Mouse (Mus musculus) neutrophil, adult 83 days (primary cell): ENCODE data around the gene Zc3h12c. TPM values are rescaled to one million over a fixed set of nuclear protein-coding genes. Genes with fewer than 3 reads are reported as not detected.

Source experiments
- total RNA-seq, 2 experiments: library from RNA; stranded (reverse); gene quantifications; one replicate each; pipeline ENCODE4 v1.2.4; 2023

Zc3h12c gene
- total RNA-seq = 1 to 10 TPM; 4.1 to 4.2 TPM

DNA sequence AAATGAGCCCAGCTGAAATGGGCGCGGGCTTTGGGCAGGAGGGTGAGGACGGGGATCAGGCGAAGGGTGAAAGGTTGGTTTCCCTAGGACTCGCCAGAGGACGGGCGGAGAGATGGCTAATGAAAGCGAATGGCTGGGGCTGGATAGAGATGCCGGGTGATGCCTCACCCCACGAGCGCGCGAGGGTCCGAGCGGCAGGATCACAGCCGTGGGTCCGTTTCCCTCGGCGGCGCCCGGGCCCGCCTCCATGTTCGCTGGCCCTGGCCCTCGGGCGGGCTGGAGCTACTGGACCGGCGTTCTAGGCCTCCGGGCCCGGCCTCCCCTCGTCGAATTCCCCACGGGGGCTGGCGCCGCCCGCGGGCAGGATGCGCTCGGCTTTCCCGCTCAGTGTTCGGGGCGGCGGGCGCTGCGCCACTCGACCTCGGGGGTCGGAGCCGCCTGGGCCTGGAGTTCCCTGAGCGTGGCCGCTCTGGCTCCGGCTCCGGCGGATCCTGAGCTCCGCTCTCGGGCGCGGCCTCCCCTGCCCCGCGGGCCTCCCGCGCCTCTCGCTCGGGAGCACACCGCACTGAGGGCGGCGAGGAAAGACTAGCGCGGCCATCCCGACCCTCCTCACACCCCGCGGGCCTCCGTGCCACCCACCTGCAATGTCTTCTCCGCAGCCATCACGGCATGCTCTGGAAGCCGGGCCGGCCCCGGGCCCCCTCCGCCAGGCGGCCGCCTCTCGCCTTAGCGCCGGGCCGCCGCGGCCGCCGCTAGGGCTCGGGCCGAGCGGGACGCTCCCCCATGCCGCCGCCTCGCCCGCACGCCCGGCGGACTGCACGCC, at the start of gene Zc3h12c:
Zc3h12c (minus strand) TSS at position 710 of the 823 bp plus-strand sequence.

Other genes starting within 250 kb of the Zc3h12c start
- 1 to 10 TPM; 4.8 to 6.1 TPM for gene Fdx1, start 205.0 kb downstream of the Zc3h12c start, total RNA-seq
- 10 to 100 TPM; 53.4 to 55.7 TPM for gene Rdx, start 121.4 kb downstream of the Zc3h12c start, total RNA-seq